11 mouse cellular contexts compared by ENCODE assay signal in the genomic region with DNA sequence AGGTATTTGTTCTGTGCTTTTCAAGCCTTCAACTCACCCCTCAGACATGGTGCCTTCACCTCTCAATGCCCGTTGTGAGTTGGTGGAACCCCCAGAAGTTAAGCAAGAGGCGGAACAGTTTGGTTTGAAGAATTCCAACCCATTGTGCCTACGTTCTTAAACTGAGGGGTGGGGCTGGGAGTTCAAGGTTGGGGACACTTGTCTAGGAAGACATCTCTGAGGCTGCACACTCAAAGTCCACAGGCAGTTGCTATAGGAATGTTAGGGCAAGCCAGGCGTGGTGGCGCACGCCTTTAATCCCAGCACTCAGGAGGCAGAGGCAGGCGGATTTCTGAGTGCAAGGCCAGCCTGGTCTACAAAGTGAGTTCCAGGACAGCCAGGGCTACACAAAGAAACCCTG. TPM values are rescaled to one million over a fixed set of nuclear protein-coding genes. Genes with fewer than 3 reads are reported as not detected.
DNase-seq lines count a peak whose midpoint lies in the region; TF ChIP-seq lines count a peak whose summit lies in the region.
"Not testable (repeated sequence)": the region's sequence is repeated elsewhere in the genome, so short reads cannot be mapped to it uniquely, and the experiment has no call there.
"Had no signal": no experiment of that assay in that cellular context is flagged by ENCODE, and none has a peak within 500 bp of the region (broad histone marks: within the 10 kb centered on the region; RNA-seq: fewer than 3 reads in every experiment).

No protein-coding gene starts in this region.

- not testable (repeated sequence) for H3K36me3 ChIP-seq in testis, adult 2 months (ENCODE audit: control insufficient read depth, insufficient read depth, low read length)

- H3K4me1 ChIP-seq in testis, adult 2 months (ENCODE audit: control insufficient read depth, insufficient read depth, low read length), result not testable (repeated sequence)

- TF ChIP-seq CTCF in testis, adult 2 months (IDR thresholded peaks at IDR 0.05; ENCODE audit: control insufficient read depth, insufficient read depth, insufficient replicate concordance, low read depth, low read length), result not testable (repeated sequence)

- DNase-seq in ES-CJ7 (ENCODE audit: low read depth, low spot score) (peak; percentile 27), R1 (ENCODE audit: low read depth, low spot score) (peak; percentile 55), ZHBTc4 (ENCODE audit: low read depth, low spot score) (peak; percentile 55)

- H3K4me3 ChIP-seq in testis, adult 2 months (ENCODE audit: control insufficient read depth, low read depth, low read length), result peak overlapping the region; percentile 83

- not testable (repeated sequence) for H3K27me3 ChIP-seq in testis, adult 2 months (ENCODE audit: control insufficient read depth, insufficient read depth, low read length)

- not testable (repeated sequence) for TF ChIP-seq POLR2A in testis, adult 2 months (IDR thresholded peaks at IDR 0.05; ENCODE audit: control insufficient read depth, low read depth, low read length)

- H3K27ac ChIP-seq in testis, adult 2 months (ENCODE audit: control insufficient read depth, insufficient read depth, low read depth, low read length), result peak overlapping the region; percentile 25; the same call in 1 of the 2 replicates

RNA-seq across cellular contexts. Expression of a gene that starts 1.3 kb away (rescaled TPM):
- 108 and 117 TPM in 2 replicates for polyA plus RNA-seq in testis, adult 2 months (2012; rRNA removed)
- polyA plus RNA-seq: adrenal gland, adult 2 months; C2C12; CD4-positive, CD25-positive, alpha-beta regulatory T cell, adult 4 months; cerebellum, adult 2 months; G1E; Patski had no signal

RNA-seq across cellular contexts. Expression of a gene that starts 14.6 kb away (rescaled TPM):
- 0.46 and 0.52 TPM in 2 replicates for polyA plus RNA-seq in testis, adult 2 months (2012; rRNA removed)
- polyA plus RNA-seq: activated CD4-positive, CD25-positive, alpha-beta regulatory T cell, adult 4 months; C2C12; CD4-positive, CD25-positive, alpha-beta regulatory T cell, adult 4 months; G1E; Patski had no signal

RNA-seq across cellular contexts. Expression of a gene that starts 21.9 kb away (rescaled TPM):
- polyA plus RNA-seq in testis, adult 2 months (2012; rRNA removed), result 184 and 194 TPM in 2 replicates

RNA-seq across cellular contexts. Expression of a gene that starts 28.3 kb away (rescaled TPM):
- polyA plus RNA-seq in testis, adult 2 months (2012; rRNA removed), result 0.11 and 0.16 TPM in 2 replicates
- polyA plus RNA-seq: adrenal gland, adult 2 months; CD4-positive, CD25-positive, alpha-beta regulatory T cell, adult 4 months; Patski had no signal

RNA-seq across cellular contexts. Expression of a gene that starts 31.2 kb away (rescaled TPM):
- polyA plus RNA-seq in testis, adult 2 months (2012; rRNA removed), result 9.1 and 12.4 TPM in 2 replicates

Comparison
In these comparisons a context has a peak if more than half of its experiments do, and no peak if none do; other contexts are left out.
1. Peak in every context shown above with its lines: DNase-seq, H3K4me3 ChIP-seq and H3K27ac ChIP-seq.